Mouse (Mus musculus) lung, postnatal 10 days (tissue): ENCODE measurements around the gene Nsdhl.

Source experiments
- DNase-seq: peaks from one replicate; pipeline ENCODE4 v3.0.0; 2021

The Nsdhl gene

GRCm38 (mm10) chrX:72917884-72918681 is at the start of gene Nsdhl, which contains the start of gene Cetn2:
Nsdhl (plus strand) TSS chrX:72918557.
Cetn2 (minus strand) TSS chrX:72918411.
- peak; percentile 93 for DNase-seq

- no peak for DNase-seq
These were observed 22.8 kb upstream of the Nsdhl start for GRCm38 (mm10) chrX:72895388-72896054.

GRCm38 (mm10) chrX:72896055-72896437 is 22.3 kb upstream of the Nsdhl start:
- DNase-seq = no peak

GRCm38 (mm10) chrX:72902530-72902929 is 15.8 kb upstream of the Nsdhl start:
- no peak for DNase-seq

- no peak for DNase-seq
These were observed 10.5 kb upstream of the Nsdhl start for GRCm38 (mm10) chrX:72907619-72908403.

- DNase-seq = peak; percentile 72
These were observed 10.0 kb upstream of the Nsdhl start for GRCm38 (mm10) chrX:72908404-72908741.

GRCm38 (mm10) chrX:72911611-72912010 is 6.7 kb upstream of the Nsdhl start:
- DNase-seq = no peak

GRCm38 (mm10) chrX:72918682-72919059 is 314 bp downstream of the Nsdhl start:
- no peak for DNase-seq

- no peak for DNase-seq
These were observed 3.0 kb downstream of the Nsdhl start for GRCm38 (mm10) chrX:72921391-72921790.

GRCm38 (mm10) chrX:72953464-72953863 is 35.1 kb downstream of the Nsdhl start:
- no peak for DNase-seq

GRCm38 (mm10) chrX:72956486-72956885 is 38.1 kb downstream of the Nsdhl start:
- no peak for DNase-seq

- peak; percentile 17 for DNase-seq
These were observed 42.1 kb downstream of the Nsdhl start for GRCm38 (mm10) chrX:72960431-72960830.

- DNase-seq = no peak
These were observed 43.2 kb downstream of the Nsdhl start for GRCm38 (mm10) chrX:72961511-72961910.

- no peak for DNase-seq
These were observed 44.4 kb downstream of the Nsdhl start for GRCm38 (mm10) chrX:72962743-72963142.

GRCm38 (mm10) chrX:72982831-72983230 is 64.5 kb downstream of the Nsdhl start:
- DNase-seq = no peak

GRCm38 (mm10) chrX:72985607-72986006 is 67.2 kb downstream of the Nsdhl start:
- DNase-seq = no peak

- DNase-seq = peak; percentile 63
These were observed 68.6 kb downstream of the Nsdhl start, which contains the start of gene Zfp185 for GRCm38 (mm10) chrX:72986841-72987519. Zfp185 (plus strand) TSS chrX:72987339.

GRCm38 (mm10) chrX:72987520-72987905 is 69.2 kb downstream of the Nsdhl start:
- no peak for DNase-seq

- no peak for DNase-seq
These were observed 70.1 kb downstream of the Nsdhl start for GRCm38 (mm10) chrX:72988431-72988830.

- no peak for DNase-seq
These were observed 72.2 kb downstream of the Nsdhl start for GRCm38 (mm10) chrX:72990581-72990980.

GRCm38 (mm10) chrX:72992291-72992919 is 74.0 kb downstream of the Nsdhl start:
- DNase-seq = no peak

GRCm38 (mm10) chrX:72995542-72995941 is 77.2 kb downstream of the Nsdhl start:
- DNase-seq = no peak
